Mouse (Mus musculus) cerebral cortex, adult 2 months (tissue): ENCODE results near the gene C2cd4b.

Experiments used
- WGBS: fragments of 180-500 bp; shearing (Covaris S2); methylation state at CpG from one replicate; pipeline ENCODE4 v1.1.7; 2018; 5-methylcytosine and 5-hydroxymethylcytosine counted together

The C2cd4b gene

GRCm38 (mm10) chr9:67771293-67771692 lies 12.1 kb downstream of the C2cd4b start:
- WGBS, result 79% methylated on average over 7 of the region's 7 CpGs

DNA sequence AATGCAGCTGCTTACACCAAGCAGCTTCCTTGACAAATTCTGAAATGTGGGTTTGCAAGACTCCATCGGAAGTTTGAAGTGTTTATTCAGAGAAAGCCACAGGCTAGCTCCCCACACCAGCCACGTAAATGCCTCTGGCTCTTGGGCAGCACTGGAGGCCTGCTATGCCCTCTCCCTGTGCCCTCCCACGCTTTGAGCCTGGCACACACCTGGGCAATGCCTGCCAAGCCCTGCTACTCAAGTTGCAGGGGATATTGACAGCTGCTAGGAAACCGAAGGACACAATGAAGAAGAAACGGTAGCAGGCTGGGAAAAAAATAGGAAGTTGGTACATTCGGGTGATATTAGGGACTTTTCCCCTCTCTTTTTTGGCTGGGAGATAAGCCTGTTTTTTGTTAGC lies 15.0 kb downstream of the C2cd4b start:
- 69% methylated on average over 6 of the region's 6 CpGs for WGBS

DNA sequence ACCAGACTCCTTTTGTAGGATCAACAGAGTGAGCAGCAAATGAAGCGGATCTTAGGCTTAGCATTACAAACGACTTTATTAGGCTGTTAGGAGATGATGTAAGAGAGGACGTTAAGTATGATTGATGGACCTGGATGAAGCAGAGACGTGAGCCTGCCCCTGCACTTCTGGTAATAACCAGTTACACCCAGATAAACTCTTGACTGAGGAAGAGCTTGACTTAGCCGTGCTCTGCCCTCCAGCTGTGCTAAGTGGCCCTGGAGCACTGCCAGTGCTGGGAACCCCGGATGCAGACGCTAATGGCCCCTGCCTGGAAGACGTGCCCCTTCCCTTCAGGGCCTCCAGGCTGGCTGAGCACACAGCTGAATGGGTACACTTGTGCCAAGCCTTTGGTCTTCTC lies 19.3 kb downstream of the C2cd4b start:
- WGBS, result 46% methylated on average over 8 of the region's 8 CpGs

- WGBS, result 56% methylated on average over 6 of the region's 6 CpGs
Observed at GRCm38 (mm10) chr9:67782786-67783185, 23.5 kb downstream of the C2cd4b start.

GRCm38 (mm10) chr9:67783464-67783863 lies 24.2 kb downstream of the C2cd4b start:
- WGBS, result 53% methylated on average over 3 of the region's 3 CpGs

- 92% methylated on average over 7 of the region's 7 CpGs for WGBS
Observed at GRCm38 (mm10) chr9:67786311-67786710, 27.1 kb downstream of the C2cd4b start.

- WGBS, result 79% methylated on average over 6 of the region's 6 CpGs
Observed at GRCm38 (mm10) chr9:67787671-67788070, 28.4 kb downstream of the C2cd4b start.

GRCm38 (mm10) chr9:67792405-67792804 lies 33.2 kb downstream of the C2cd4b start:
- WGBS, result 80% methylated on average over 5 of the region's 5 CpGs

GRCm38 (mm10) chr9:67793501-67793900 lies 34.3 kb downstream of the C2cd4b start:
- WGBS, result 79% methylated on average over 6 of the region's 6 CpGs

DNA sequence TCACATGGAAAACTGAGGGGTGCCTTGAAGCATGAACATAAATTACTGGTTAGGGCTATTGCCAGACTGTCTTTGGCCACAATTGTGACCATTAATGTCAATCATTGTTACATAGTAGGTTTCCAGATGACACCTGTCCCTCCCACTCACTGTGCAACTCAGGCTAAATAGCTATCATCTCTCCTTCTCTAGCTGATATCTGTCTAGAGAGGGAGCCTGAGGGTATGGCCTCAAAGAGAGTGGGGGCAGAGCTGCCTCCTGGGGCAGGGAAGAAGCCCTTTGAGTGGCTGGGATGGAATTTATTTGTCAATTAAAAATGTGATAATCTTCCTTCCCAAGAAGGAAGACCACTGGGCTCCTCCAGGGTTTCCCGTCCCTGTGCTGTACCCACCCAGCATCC lies 35.0 kb downstream of the C2cd4b start:
- 100% methylated on average over 1 of the region's 1 CpGs for WGBS

DNA sequence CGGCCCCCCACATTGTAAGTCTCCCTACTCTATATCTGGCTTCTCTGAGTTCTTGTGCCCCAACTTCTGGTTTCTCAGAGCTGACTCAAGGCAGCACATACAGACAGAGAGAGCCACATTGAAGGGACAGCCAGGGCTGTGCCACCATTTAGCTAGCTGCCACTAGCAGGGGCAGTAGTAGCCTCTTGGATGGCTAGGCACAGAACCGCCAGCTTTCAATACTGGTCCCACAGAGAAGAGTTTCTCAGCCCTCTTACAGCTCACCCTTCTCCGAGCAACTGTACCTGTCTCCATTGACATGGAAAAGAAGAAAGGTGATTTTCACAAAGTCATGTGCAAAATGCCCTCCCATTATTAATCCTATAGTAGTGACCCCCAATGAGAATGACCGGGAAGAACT lies 35.4 kb downstream of the C2cd4b start:
- WGBS, result 88% methylated on average over 4 of the region's 4 CpGs

GRCm38 (mm10) chr9:67795205-67795675 lies 36.0 kb downstream of the C2cd4b start:
- 24% methylated on average over 14 of the region's 14 CpGs for WGBS

GRCm38 (mm10) chr9:67799078-67799819 lies 40.0 kb downstream of the C2cd4b start:
- 52% methylated on average over 14 of the region's 14 CpGs for WGBS

- WGBS, result 38% methylated on average over 6 of the region's 6 CpGs
Observed at GRCm38 (mm10) chr9:67802241-67802640, 43.0 kb downstream of the C2cd4b start.

- 77% methylated on average over 5 of the region's 5 CpGs for WGBS
Observed at GRCm38 (mm10) chr9:67807000-67807399, 47.8 kb downstream of the C2cd4b start.

DNA sequence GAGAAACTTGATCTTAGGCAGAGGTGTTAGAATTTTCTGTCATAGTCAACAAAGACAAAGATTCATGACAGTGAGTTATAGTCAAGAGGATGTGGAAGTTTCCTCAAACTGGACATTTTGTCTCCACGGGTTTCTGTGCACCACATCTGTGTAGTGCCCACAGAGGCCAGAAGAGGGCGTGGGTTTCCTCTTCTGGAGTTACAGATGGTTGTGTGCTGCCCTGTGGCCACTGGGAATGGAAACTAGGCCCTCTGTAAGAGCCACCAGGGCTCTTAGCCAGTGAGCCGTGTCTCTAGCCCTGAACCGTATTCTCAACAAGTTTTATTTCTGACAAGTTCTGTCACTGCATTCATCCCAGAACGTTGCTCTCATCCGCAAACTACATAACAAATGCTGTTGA lies 51.3 kb downstream of the C2cd4b start:
- WGBS, result 52% methylated on average over 6 of the region's 6 CpGs
